Mouse (Mus musculus): ENCODE measurements around the gene Abhd15.

GRCm38 (mm10) chr11:77494782-77495181 is 20.1 kb upstream of the Abhd15 start:
- TF ChIP-seq EP300 (IDR thresholded peaks at IDR 0.05; ENCODE audit: low read depth) (no peak), CTCF (IDR thresholded peaks at IDR 0.05; ENCODE audit: low read depth) (no peak)

Measured in liver, embryonic 14.5 days (tissue).